Mouse (Mus musculus) spleen, adult 2 months (tissue): ENCODE measurements at regions not wholly inside any gene's neighbourhood (a gene's known extent, or its start where the extent isn't known, plus 50 kb on each side); places are given as distances from the start of the nearest gene placed in this dataset.

Source experiments
- CTCF ChIP-seq: fragments of 200-500 bp; IDR thresholded peaks from 2 replicates; pipeline ENCODE4 v1.5.1; 2011; ENCODE audit warnings: mild to moderate bottlenecking, inconsistent platforms; ENCODE audit not compliant: insufficient read depth, insufficient read length, insufficient replicate concordance; ENCODE audit errors: extremely low read depth
- POLR2A ChIP-seq: fragments of 200-500 bp; IDR thresholded peaks from 2 replicates; pipeline ENCODE4 v1.6.1; 2011; ENCODE audit warnings: low read depth, low read length, inconsistent platforms

- TF ChIP-seq CTCF (no peak), POLR2A (no peak)
Measured at GRCm38 (mm10) chr1:73547877-73548276, 532.2 kb upstream of the Tnp1 start.
